Mouse (Mus musculus): ENCODE measurements around the gene Ntn4.

The Ntn4 gene

GRCm38 (mm10) chr10:93783216-93784013 is 142.9 kb downstream of the Ntn4 start:
- in situ Hi-C loops (cut with MboI, MseI): no loop called here

Measured in regulatory T cell (primary cell).